Mouse (Mus musculus) heart, adult 9 months (tissue): Measurements from ENCODE around the gene Sord.
"Not testable (repeated sequence)": the region's sequence is repeated elsewhere in the genome, so short reads cannot be mapped to it uniquely, and the experiment has no call there.

Experiments
- DNase-seq, 2 experiments: peaks; one replicate each; pipeline ENCODE4 v3.0.0; 2022; ENCODE audit warnings: low spot score in 2 of 2

Sord gene

GRCm38 (mm10) chr2:122234611-122235288, at the start of gene Sord:
Gene Sord, plus strand, starts transcription at chr2:122234749.
- DNase-seq = peak; percentile 58 to 76

- no peak for DNase-seq
Measured at GRCm38 (mm10) chr2:122185086-122185485, 49.5 kb upstream of the Sord start.

- no peak for DNase-seq
Measured at GRCm38 (mm10) chr2:122186106-122186505, 48.4 kb upstream of the Sord start, which contains the start of the genes Patl2 and Terb2. Gene Patl2, minus strand, starts transcription at chr2:122186189. Gene Terb2, plus strand, starts transcription at chr2:122186272.

- no peak for DNase-seq
Measured at GRCm38 (mm10) chr2:122186751-122187150, 47.8 kb upstream of the Sord start.

GRCm38 (mm10) chr2:122191849-122192248, 42.7 kb upstream of the Sord start:
- no peak for DNase-seq

- peak in 1 of 2 experiments; percentile 6 for DNase-seq
Measured at GRCm38 (mm10) chr2:122194509-122194929, 40.0 kb upstream of the Sord start.

- DNase-seq = no peak
Measured at GRCm38 (mm10) chr2:122201501-122201900, 33.0 kb upstream of the Sord start.

GRCm38 (mm10) chr2:122206440-122207107, 28.0 kb upstream of the Sord start:
- no peak for DNase-seq

- no peak for DNase-seq
Measured at GRCm38 (mm10) chr2:122210534-122211228, 23.9 kb upstream of the Sord start.

GRCm38 (mm10) chr2:122217075-122217474, 17.5 kb upstream of the Sord start:
- DNase-seq = not testable (repeated sequence)

GRCm38 (mm10) chr2:122218234-122218633, 16.3 kb upstream of the Sord start:
- DNase-seq = no peak

GRCm38 (mm10) chr2:122221378-122221777, 13.2 kb upstream of the Sord start:
- no peak for DNase-seq

- DNase-seq = no peak
Measured at GRCm38 (mm10) chr2:122221798-122222197, 12.8 kb upstream of the Sord start.

GRCm38 (mm10) chr2:122222272-122222671, 12.3 kb upstream of the Sord start:
- DNase-seq = no peak

- no peak for DNase-seq
Measured at GRCm38 (mm10) chr2:122223654-122224053, 10.9 kb upstream of the Sord start.

- no peak for DNase-seq
Measured at GRCm38 (mm10) chr2:122230395-122230794, 4.2 kb upstream of the Sord start.

GRCm38 (mm10) chr2:122231616-122232015, 2.9 kb upstream of the Sord start:
- DNase-seq = no peak

GRCm38 (mm10) chr2:122233341-122233740, 1.2 kb upstream of the Sord start:
- no peak for DNase-seq

GRCm38 (mm10) chr2:122233759-122234557, 591 bp upstream of the Sord start:
- DNase-seq = peak; percentile 9 to 34

GRCm38 (mm10) chr2:122235425-122235824, 876 bp downstream of the Sord start:
- no peak for DNase-seq

GRCm38 (mm10) chr2:122236321-122236720, 1.8 kb downstream of the Sord start:
- DNase-seq = no peak
